Mouse (Mus musculus): ENCODE measurements around the gene Cd209d.
"Not testable (repeated sequence)": the region's sequence is repeated elsewhere in the genome, so short reads cannot be mapped to it uniquely, and the experiment has no call there.

Cd209d gene

GRCm38 (mm10) chr8:3878455-3878854 is at the start of gene Cd209d:
Gene Cd209d, minus strand, starts transcription at chr8:3878555.
- DNase-seq (ENCODE audit: low read depth, low spot score) = no peak

GRCm38 (mm10) chr8:3926744-3927143 is 48.4 kb upstream of the Cd209d start, which contains the start of gene Cd209b:
Gene Cd209b, minus strand, starts transcription at chr8:3926844.
- no peak for DNase-seq (ENCODE audit: low read depth, low spot score)

- no peak for DNase-seq (ENCODE audit: low read depth, low spot score)
These were observed 2.2 kb downstream of the Cd209d start for GRCm38 (mm10) chr8:3876121-3876520.

DNA sequence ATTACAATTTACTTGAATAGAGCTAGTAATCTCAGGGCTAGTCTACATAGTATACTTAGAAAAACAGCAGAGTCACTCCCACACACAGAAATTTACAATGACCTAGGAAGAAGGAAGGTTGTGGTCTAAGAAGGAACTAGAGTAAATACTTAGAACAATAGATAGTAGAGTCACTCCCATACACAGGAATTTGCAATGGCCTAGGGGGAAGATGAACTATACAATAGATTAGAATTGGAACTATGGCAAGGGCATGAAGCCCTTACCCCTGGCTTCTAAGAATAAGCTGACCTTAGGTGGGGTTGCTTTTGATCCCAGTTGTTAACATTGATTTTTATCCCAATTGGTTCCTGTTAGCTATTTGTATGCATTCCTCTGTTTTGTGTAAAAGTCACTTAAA is 15.6 kb downstream of the Cd209d start:
- DNase-seq (ENCODE audit: low read depth, low spot score) = not testable (repeated sequence)

- DNase-seq (ENCODE audit: low read depth, low spot score) = no peak
These were observed 24.1 kb downstream of the Cd209d start, which contains the start of gene Cd209e for GRCm38 (mm10) chr8:3854209-3854608. Gene Cd209e, minus strand, starts transcription at chr8:3854309.
